Mouse (Mus musculus) CD8-positive naive resting alpha-beta T cell, adult 2 months (primary cell): Measurements from ENCODE around the gene Gpn2.

ENCODE experiments used
- DNase-seq, 2 experiments: peaks; one replicate each; pipeline ENCODE4 v3.0.0; 2022; ENCODE audit warnings: low read depth in 2 of 2, low spot score in 2 of 2

Gpn2 gene

GRCm38 (mm10) chr4:133584059-133584951, at the start of gene Gpn2:
Gene Gpn2 (plus strand): TSS chr4:133584362.
- peak; percentile 83 to 89 for DNase-seq

DNA sequence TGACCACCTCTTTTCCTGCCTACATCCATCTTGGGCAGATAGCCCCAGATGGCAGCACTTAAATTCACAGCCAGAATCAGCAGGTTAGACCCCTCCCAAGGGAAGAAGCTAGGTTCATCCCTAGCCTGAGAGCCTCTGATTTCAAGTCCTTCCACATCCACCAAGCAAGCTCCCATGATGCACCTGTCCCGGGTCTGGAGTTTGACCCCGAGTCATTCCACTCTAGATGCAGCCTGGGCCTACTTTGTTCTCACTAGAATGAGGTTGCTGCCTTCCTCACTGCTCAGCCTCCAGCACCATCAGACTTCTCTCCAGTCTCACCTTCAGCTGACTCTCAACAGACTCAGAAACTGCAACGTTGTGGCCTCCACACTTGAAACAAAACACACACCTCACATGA, 48.1 kb upstream of the Gpn2 start:
- DNase-seq = no peak

- DNase-seq = no peak
Measured at GRCm38 (mm10) chr4:133536652-133537051, 47.5 kb upstream of the Gpn2 start.

DNA sequence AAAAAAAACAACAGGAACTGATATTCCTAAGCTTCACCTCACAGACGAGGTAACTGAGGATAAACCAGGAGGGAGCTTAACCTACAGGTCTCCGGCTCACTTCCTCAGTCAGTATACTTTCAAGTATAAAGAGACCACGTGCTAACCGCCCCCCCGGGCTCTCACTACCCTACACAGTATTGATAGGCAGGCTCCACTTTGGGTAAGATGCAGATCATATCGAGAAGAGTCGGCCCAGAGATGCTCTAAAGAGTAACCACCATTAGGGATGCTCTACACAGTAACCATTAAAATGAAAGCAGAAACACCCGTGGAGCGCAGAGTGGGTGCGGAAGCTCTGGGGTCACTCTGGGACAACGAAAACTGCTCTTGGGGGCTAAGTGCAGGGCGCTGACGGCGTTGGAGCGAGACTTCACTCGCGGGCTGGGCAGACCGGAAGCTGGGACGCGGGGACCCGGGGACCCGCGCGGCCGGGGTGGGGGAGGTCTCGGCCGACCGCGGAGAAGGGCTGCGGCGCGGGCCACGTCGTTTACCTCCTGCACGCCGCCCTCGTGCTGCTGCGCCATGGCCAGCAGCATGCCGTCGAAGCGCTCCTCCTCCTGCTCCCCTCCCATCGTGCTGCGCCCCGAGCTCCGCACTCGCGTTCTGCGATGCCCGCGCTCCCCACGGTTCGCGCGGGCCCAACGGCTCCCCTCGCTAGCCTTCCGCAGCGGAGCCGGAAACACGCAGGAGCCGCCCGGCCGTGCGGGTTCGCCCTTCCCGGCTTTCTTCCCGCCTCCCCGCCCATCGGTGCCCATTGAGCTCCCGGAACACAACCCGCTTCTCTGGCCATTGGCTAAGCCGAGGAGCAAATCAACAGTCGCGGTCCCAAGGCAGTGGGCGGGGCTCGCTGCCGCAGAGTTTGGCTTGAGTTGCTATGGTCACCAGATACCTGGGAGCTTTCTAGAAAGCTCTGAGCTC, 38.6 kb upstream of the Gpn2 start, which contains the start of gene Nudc:
Gene Nudc, minus strand, starts transcription at position 725 of the 960 bp plus-strand sequence.
- DNase-seq = peak; percentile 90 to 91

DNA sequence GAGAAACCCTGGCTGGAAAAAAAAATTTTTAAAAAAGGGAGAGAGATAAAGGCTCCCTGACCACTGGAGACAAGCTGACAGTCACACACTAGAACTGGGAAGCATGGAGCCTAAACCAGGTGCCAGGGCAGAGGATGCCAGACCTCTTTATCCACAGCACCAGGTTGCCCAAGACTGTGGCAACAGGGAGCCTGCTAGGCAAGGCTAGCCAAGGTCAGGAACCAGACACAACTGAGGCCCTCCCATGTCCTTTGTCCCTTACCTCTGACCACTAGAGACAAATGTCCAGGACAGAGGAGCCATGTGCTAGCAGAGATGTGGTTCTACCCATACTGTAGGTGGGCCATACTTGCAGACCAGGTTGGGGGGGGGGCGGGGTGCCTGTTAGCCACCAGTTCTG, 32.1 kb upstream of the Gpn2 start:
- no peak for DNase-seq

DNA sequence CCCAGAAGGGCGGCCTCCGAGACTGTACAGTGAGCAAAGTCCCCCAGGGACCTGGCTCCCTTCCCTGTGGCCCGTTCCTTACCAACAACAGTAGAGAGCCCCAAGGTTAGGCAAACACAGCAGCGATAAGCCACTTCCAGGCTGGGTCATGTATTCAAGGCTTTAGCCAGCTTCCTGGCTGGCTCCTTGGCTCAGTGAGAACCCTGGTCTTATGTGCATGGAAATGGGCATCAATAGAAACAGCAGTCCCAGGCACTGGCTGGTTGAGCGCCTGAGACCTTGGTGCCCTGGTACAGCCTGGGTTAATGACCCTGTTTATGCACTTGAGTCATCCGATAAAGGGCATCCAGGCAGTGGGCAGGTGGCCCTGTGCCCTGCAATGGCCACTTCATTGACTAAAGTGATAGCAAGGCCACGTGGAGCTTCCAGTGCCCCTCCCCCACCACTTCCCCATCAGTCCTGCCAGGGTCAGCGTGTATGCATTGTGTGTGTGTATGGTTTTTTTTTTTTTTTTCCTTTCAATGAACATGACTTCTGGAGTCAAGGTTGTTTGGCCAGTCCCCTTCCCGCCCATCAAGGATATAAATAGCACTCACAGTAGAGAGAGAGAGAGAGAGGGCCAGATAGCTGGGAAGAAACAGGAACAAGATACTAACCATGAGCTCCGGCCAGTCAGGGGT, 31.3 kb upstream of the Gpn2 start, which contains the start of gene Nr0b2:
Gene Nr0b2, plus strand, starts transcription at position 609 of the 680 bp plus-strand sequence.
- DNase-seq = no peak

DNA sequence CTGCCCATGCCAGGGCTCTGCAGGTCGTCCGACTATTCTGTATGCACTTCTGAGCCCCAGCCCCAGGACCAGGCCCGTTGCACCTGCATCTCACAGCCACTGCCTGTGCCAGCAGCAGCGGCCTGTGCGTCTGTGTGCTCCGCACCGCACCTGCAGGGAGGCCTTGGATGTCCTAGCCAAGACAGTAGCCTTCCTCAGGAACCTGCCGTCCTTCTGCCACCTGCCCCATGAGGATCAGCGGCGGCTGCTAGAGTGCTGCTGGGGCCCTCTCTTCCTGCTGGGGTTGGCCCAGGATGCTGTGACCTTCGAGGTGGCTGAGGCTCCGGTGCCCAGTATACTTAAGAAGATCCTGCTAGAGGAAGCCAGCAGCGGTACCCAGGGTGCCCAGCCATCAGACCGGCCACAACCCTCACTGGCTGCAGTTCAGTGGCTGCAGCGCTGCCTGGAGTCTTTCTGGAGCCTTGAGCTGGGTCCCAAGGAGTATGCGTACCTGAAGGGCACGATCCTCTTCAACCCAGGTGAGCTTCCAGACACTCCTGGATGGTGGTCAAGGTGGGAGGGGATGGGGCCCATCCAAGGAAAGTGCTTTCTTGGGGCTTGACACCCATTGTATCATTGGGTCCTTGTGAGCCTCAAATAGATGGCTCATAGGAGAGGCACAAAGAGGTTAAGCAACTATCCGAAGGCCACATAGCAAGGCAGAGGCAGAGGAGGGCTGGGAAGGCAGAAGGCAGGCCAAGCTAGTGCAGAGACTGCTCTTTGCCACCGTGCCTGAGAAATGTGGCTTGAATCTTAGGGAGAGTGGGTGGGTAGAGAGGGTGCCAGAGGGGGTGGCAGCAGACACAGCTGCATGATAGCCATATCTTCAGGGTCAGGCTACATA, 30.5 kb upstream of the Gpn2 start:
- no peak for DNase-seq

- DNase-seq = no peak
Measured at GRCm38 (mm10) chr4:133557041-133557717, 27.0 kb upstream of the Gpn2 start.

- no peak for DNase-seq
Measured at GRCm38 (mm10) chr4:133559846-133560245, 24.3 kb upstream of the Gpn2 start.

DNA sequence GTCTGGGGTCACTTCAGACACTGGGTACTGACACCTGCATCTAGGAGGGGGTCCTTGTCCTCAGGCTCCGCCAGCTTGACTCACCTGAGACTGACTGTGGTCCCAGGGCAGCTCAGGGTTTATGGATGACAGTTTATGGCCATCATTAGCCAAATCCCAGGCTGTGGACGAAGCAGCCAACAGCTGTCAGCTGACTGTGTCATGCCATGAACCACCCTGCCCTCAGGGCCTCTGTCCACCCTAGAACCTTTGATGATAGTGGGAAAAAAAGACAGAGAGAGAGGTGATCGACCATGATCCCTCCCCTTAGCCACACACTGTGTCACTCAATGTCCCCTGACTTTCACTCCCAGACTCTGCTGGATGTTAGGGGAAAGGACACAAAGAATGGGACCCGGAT, 22.5 kb upstream of the Gpn2 start:
- DNase-seq = no peak

- DNase-seq = no peak
Measured at GRCm38 (mm10) chr4:133563123-133563571, 21.0 kb upstream of the Gpn2 start.

GRCm38 (mm10) chr4:133567251-133567650, 16.9 kb upstream of the Gpn2 start:
- no peak for DNase-seq

DNA sequence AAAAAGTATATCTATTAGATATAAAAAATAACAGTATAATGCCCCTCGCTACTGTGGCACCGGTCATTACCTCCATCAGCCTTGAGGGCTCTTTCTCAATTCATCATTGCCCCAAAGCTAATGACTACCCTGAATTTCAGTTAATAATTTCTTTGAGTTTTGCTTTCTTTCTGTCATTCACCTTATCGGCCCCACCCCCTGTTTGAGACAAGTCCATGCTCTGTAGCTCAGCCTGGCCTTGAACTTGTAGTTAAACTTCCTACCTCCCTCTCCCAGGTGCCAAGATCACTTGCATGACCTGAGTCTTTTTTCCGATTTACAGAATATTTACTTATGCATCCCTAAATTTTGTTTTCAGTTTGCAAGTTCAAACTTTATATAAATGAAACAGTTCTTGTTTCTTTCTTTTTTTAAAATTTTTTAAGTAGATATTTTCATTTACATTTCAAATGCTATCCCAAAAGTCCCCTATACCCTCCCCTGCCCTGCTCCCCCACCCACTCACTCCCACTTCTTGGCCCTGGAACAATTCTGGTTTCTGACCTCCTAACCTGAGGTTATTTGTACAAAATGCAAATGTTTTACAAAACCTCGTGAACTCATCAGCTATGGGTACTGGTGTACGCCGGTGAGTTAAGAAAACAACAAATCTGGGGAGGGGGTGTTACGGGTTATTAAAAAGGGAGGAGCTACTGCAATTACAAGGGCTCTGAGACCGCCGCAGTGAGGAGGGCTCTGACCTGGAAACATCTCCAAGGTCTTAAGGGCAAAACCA, 14.7 kb upstream of the Gpn2 start:
- no peak for DNase-seq

- DNase-seq = no peak
Measured at GRCm38 (mm10) chr4:133570066-133570466, 14.1 kb upstream of the Gpn2 start.

- peak; percentile 77 to 84 for DNase-seq
Measured at GRCm38 (mm10) chr4:133574070-133574842, 9.9 kb upstream of the Gpn2 start, which contains the start of gene Gpatch3. Gene Gpatch3 (plus strand): TSS chr4:133574745.

DNA sequence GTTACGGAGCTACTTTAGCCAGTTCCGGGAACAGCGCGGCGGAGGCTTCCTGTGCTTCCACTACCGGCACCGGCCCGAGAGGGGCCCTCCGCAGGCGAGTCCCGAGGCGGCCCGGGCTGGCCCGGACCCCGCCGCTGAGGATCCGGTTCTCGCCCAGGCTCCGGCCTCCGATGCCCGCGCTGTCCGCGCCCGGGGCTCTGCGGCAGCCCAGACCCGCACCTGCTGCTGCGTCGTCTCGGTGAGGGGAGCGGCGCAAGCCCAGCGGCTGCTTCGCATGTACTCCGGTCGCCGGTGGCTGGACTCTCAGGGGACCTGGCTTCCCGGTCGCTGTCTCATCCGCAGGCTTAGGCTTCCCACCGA, 9.3 kb upstream of the Gpn2 start:
- no peak for DNase-seq

DNA sequence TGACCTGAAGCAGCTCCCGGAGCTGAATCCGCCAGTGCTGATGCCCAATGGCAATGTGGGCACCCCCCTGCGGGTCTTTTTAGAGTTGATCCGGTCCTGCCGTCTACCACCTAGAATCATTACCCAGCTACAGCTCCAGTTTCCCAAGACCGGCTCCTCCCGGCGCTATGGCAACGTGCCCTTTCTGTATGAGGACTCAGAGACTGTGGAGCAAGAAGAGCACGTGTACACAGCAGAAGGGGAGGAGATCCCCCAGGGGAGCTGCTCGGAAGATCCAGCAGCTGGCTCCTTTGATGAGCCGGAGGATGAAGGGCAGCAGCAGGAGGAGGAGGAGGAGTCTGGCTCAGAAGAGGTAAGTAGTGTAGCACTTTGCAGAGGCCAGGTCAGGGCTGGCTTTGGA, 6.2 kb upstream of the Gpn2 start:
- no peak for DNase-seq

DNA sequence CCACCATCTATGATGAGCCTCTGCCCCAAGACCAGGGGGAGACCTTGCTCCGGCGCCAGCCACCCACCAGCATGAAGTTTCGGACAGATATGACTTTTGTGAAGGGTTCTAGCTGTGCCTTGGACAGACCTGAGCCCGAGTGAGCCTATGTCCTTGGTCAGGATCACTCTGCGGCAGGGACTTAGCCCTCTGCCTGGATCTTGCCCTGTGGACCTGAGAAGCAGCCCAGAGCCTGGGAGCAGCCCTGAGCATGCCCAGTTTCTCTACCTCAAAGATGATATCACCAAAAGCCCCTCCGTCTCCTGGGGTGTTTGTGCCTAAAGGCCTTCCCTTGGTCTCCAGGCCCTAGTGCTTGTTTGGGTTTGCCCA, 488 bp upstream of the Gpn2 start:
- no peak for DNase-seq
